Mouse (Mus musculus) cortical plate, adult 2 months (tissue): ENCODE measurements at regions not wholly inside any gene's neighbourhood (a gene's known extent, or its start where the extent isn't known, plus 50 kb on each side); places are given as distances from the start of the nearest gene placed in this dataset.

Experiments used
- H3K27ac ChIP-seq: fragments of 200-500 bp; 2 replicates; pipeline ENCODE4 v1.5.1; 2012; ENCODE audit warnings: low read length, control low read depth, inconsistent platforms; ENCODE audit not compliant: insufficient read depth
- H3K4me1 ChIP-seq: fragments of 200-500 bp; 2 replicates; pipeline ENCODE4 v1.6.1; 2011; ENCODE audit warnings: low read length; ENCODE audit not compliant: control insufficient read depth, insufficient read depth
- H3K4me3 ChIP-seq: fragments of 200-500 bp; 2 replicates; pipeline ENCODE4 v1.5.1; 2011; ENCODE audit warnings: mild to moderate bottlenecking, low read length, control low read depth; ENCODE audit not compliant: insufficient read depth
- CTCF ChIP-seq: fragments of 200-500 bp; IDR thresholded peaks from 2 replicates; pipeline ENCODE4 v1.5.1; 2011; ENCODE audit warnings: mild to moderate bottlenecking, control low read depth, low read length; ENCODE audit not compliant: insufficient read depth; ENCODE audit errors: extremely low read depth
- POLR2A ChIP-seq: fragments of 200-500 bp; IDR thresholded peaks from 2 replicates; pipeline ENCODE4 v1.6.1; 2011; ENCODE audit warnings: mild to moderate bottlenecking, low read length, control low read depth; ENCODE audit not compliant: insufficient read depth; ENCODE audit errors: extremely low read depth

GRCm38 (mm10) chr5:132758941-132759340 is 215.8 kb upstream of the Auts2 start:
- Histone ChIP-seq H3K4me1 (0 out of 2 replicates have a peak, but pooled peaks cover 2% of the 10 kb centered on the region), H3K4me3 (no peak overlapping the region), H3K27ac (no peak overlapping the region)
- TF ChIP-seq CTCF (no peak), POLR2A (no peak)

- no peak overlapping the region for H3K27ac ChIP-seq
- TF ChIP-seq CTCF (no peak), POLR2A (no peak)
- H3K4me1 ChIP-seq: no peaks in the 10 kb centered on the region
- H3K4me3 ChIP-seq: no peak overlapping the region
These were observed 194.8 kb upstream of the Auts2 start for GRCm38 (mm10) chr5:132737966-132738365.

DNA sequence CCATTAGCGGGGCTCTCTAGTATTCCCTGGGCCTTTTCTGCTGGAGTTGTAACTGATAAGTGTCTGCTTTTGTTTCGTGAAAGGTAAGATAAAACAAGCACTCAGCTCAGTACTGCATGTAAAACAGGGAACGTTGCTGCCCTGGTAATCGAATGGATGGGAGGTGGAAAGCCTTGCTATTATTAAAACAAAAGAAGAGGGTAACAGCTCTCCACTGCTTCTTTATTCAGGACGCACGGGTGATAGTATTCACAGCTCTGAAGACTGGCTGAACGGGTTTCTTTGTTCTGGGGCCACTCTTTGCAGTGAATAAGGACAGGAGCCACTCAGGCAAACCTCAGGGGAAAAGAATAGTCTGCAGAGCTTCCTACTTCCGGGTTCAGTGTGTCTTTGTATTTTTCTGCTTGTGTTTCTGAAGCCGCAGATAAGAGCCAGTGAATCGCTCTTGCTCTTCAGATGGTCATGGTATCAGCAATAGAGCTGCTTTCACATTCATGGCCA is 185.6 kb upstream of the Auts2 start:
- no peaks in the 10 kb centered on the region for H3K4me1 ChIP-seq
- no peak overlapping the region for H3K4me3 ChIP-seq
- no peak overlapping the region for H3K27ac ChIP-seq
- TF ChIP-seq POLR2A (no peak), CTCF (no peak)

- Histone ChIP-seq H3K4me1 (no peaks in the 10 kb centered on the region), H3K27ac (no peak overlapping the region), H3K4me3 (no peak overlapping the region)
- no peak for TF ChIP-seq CTCF
- no peak for TF ChIP-seq POLR2A
These were observed 181.3 kb upstream of the Auts2 start for GRCm38 (mm10) chr5:132724467-132724866.

DNA sequence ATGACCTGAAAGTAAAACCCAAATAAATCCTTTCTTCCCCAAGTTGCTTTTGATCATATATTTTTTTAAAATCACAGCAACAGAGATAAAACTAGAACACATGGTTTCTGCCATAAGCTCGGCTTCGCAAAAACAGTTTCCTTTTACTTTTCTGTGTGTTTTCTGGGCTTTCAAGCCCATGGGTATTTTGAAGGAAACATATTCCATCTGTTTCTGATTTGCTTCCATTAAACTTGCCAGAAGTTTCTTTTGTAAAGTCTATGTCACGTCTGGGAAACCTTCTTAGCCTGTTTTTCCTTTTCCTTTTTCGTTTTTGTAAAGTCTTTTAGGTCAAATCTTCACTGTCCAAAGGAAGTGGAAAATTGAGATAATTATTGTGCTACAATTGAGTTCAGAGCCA is 167.2 kb upstream of the Auts2 start:
- H3K4me3 ChIP-seq: no peak overlapping the region

GRCm38 (mm10) chr5:132707531-132707930 is 164.4 kb upstream of the Auts2 start:
- Histone ChIP-seq H3K27ac (no peak overlapping the region), H3K4me1 (no peaks in the 10 kb centered on the region)
- TF ChIP-seq POLR2A (no peak), CTCF (no peak)

More for the DNA sequence above, 167.2 kb upstream of the Auts2 start:
- TF ChIP-seq POLR2A (no peak), CTCF (no peak)
- no peak overlapping the region for H3K27ac ChIP-seq
- H3K4me1 ChIP-seq: no peaks in the 10 kb centered on the region

DNA sequence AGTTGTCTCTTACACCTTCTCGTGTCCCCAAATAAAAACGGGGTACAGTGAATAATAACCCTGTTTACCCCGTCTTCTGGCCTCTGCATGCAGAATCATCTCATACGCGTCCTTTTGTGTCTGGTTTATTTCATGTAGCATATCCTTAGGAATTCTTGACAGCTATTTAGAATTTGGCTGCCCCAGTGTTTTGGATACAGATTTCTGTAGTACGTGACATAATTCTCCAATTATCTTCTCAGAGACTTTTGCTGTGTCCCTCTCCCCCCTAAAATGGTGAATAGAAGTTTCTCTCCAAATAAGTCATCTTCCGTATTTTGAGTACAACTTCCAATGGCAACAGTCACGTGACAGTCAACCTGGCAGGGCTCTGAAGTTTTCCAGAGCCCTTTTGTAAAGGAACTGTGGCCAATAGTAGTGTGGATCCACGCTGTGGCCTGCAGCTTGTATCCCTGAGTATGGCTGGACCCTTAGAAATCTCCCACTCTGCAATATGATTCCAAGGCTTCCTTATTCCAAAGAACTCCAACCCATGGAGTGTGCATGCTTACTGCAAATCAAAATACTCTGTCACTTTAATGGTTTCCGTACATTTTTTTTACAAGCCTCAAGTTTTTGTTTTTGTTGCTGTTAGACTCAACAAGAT is 160.4 kb upstream of the Auts2 start:
- TF ChIP-seq POLR2A (no peak), CTCF (no peak)
- Histone ChIP-seq H3K4me3 (no peak overlapping the region), H3K4me1 (no peaks in the 10 kb centered on the region), H3K27ac (no peak overlapping the region)

More at GRCm38 (mm10) chr5:132707531-132707930, 164.4 kb upstream of the Auts2 start:
- H3K4me3 ChIP-seq: no peak overlapping the region

DNA sequence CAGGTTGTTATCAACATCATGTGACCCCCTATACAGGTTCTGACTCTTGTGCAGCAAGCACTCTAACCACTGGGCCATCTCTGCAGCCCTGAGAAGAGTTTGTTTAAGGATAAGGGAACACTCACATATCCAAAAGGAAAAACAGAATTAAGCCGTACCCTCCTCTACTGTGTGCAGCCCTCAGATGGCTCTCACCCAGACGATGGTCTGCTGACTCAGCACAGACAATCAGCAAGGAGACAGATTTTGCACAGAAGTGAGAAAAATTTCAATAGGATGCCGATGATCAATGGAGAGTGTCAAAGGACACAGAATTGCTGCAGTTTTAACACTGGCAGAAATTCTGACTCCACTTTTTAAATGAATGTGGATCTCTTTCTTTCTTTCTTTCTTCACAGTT is 159.4 kb upstream of the Auts2 start:
- no peaks in the 10 kb centered on the region for H3K4me1 ChIP-seq
- no peak overlapping the region for H3K27ac ChIP-seq
- no peak overlapping the region for H3K4me3 ChIP-seq
- TF ChIP-seq POLR2A (no peak), CTCF (no peak)

- Histone ChIP-seq H3K4me3 (no peak overlapping the region), H3K27ac (no peak overlapping the region), H3K4me1 (no peaks in the 10 kb centered on the region)
- TF ChIP-seq CTCF (no peak), POLR2A (no peak)
These were observed 147.6 kb upstream of the Auts2 start for GRCm38 (mm10) chr5:132690784-132691183.

GRCm38 (mm10) chr5:132675261-132675660 is 132.1 kb upstream of the Auts2 start:
- H3K4me3 ChIP-seq: no peak overlapping the region
- H3K27ac ChIP-seq: no peak overlapping the region
- no peaks in the 10 kb centered on the region for H3K4me1 ChIP-seq
- no peak for TF ChIP-seq POLR2A
- no peak for TF ChIP-seq CTCF
